Mouse (Mus musculus): ENCODE results near the gene Mrpl52. TPM values are rescaled to one million over a fixed set of nuclear protein-coding genes. Genes with fewer than 3 reads are reported as not detected.
A peak's percentile ranks its signal among the peaks of the same experiment; 100 is the strongest.

Mrpl52 gene
- 253 and 263 TPM in 2 replicates for polyA plus RNA-seq (2016; fragmentation: Nextera tagmentation; extraction: Ambion mirVana)

DNA sequence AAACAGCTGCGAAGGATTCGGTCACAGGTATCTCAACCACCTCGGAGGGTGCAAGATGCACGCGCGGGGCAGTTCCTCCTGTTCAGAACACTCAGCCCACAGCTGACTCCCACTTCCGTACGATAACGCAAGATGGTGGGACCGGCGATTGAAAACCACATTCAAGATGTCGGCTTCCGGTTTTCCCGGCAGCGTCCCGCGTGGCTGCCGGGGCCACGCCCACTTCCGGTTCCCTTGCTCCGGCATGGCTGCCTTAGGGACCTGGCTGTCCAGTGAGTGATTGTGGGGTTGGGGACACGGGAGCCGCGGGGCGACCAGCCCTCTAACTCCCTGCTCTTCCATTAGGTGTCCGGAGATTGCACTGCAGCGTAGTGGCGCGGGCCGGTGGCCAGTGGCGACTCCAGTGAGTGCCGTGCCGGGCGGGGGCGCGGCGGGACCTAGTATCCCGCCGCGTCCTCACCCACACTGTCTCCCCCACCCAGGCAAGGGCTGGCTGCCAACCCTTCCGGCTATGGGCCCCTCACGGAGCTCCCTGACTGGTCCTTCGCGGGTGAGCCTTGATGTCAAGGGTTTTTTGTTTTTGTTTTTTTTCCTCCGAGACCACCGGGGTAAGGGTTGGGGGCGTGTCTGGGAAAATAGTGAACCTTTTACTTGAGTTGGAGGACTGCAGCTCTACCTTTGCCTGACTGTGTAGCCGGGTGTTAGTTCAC lies at the start of gene Mrpl52:
TSS of gene Mrpl52 (plus strand) at position 221 of the 710 bp plus-strand sequence.
- peak within 1 kb of the TSS; percentile 90 for H3K27ac ChIP-seq
- peak; percentile 62 for ATAC-seq (ENCODE audit: insufficient number of reproducible peaks, insufficient read depth, low FRiP score, low TSS enrichment)
- H3K36me3 ChIP-seq, result peaks cover 9% of the 10 kb centered on the region; the same call in 1 of the 2 replicates
- under 1% methylated on average over 48 of the region's 48 CpGs for WGBS
- H3K4me3 ChIP-seq, result peak within 1 kb of the TSS; percentile 82
- H3K27me3 ChIP-seq, result no peaks in the 10 kb centered on the region
- peaks cover 24% of the 10 kb centered on the region for H3K4me1 ChIP-seq
- H3K9ac ChIP-seq, result peak within 1 kb of the TSS; percentile 83
- H3K4me2 ChIP-seq (replicated peaks), result peak within 1 kb of the TSS; percentile 63
- H3K9me3 ChIP-seq, result no peaks in the 10 kb centered on the region

DNA sequence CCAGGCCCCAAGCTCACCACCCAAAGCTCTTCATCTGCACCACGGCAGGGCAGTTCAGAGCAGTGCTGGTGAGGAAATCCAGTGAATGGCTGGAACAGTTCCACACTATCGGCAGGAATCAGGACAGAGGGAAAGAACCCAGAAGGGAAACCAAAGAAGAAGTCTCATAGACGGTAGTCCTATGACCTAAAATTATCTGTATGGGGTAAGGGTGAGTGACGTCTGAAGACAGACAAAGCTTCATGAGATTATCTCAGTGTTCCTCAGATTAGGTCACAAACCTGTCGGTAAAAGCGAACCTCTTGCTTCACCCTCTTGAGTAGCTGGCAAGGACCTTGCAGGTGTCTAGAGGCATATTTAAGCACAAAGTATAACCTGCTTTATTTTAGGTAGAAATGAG lies 49.5 kb upstream of the Mrpl52 start:
- no peak overlapping the region for H3K9ac ChIP-seq
- no peaks in the 10 kb centered on the region for H3K27me3 ChIP-seq
- H3K4me1 ChIP-seq, result no peaks in the 10 kb centered on the region
- H3K27ac ChIP-seq, result no peak overlapping the region
- 90% methylated on average over 6 of the region's 6 CpGs for WGBS
- no peaks in the 10 kb centered on the region for H3K36me3 ChIP-seq
- H3K9me3 ChIP-seq, result no peaks in the 10 kb centered on the region
- no peak overlapping the region for H3K4me2 ChIP-seq (replicated peaks)
- no peak overlapping the region for H3K4me3 ChIP-seq
- ATAC-seq (ENCODE audit: insufficient number of reproducible peaks, insufficient read depth, low FRiP score, low TSS enrichment), result no peak

DNA sequence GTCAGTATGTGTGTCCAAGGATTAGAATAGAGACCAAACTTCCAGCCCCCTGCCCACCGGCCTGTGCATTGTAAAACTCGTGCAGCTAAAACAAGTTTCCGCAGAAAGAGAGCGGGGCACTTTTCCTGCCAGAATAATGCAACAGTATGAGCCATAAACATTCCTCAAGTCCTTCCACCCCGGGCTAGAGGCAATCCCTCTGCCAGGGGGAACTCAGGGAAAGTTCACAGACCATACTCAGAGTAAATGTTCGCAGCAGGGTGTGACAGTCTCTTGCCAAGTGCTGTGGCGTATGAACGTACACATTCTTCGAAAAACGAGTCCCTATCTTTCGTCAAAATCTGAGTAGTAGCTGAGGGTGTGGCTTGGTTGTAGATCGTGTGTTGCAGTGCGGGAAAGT lies 47.1 kb upstream of the Mrpl52 start:
- Histone ChIP-seq H3K9me3 (no peaks in the 10 kb centered on the region), H3K27ac (no peak overlapping the region), H3K9ac (no peak overlapping the region), H3K4me2 (replicated peaks) (no peak overlapping the region), H3K27me3 (no peaks in the 10 kb centered on the region), H3K4me3 (no peak overlapping the region), H3K4me1 (0 out of 2 replicates have a peak, but pooled peaks cover 4% of the 10 kb centered on the region), H3K36me3 (no peaks in the 10 kb centered on the region)
- no peak for ATAC-seq (ENCODE audit: insufficient number of reproducible peaks, insufficient read depth, low FRiP score, low TSS enrichment)
- WGBS, result 81% methylated on average over 13 of the region's 13 CpGs

DNA sequence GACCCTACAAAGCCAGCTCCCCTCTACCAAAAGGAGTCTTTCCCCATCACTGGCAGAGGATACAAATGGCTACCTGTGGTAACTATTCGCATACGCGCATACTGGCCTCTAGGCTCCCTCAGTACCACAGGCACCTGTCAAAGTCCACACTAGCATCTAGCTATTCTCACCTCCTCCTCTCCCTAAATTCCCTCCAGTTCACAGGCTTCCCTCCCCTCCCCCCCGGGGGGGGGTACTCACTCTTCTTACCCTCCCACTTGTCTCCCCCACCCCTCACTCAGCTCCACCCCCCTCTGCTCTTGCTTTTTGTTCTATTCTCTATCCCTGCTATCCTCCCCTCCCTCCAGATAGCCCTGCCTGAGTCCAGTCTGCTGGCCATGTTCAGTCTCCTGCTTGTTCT lies 46.1 kb upstream of the Mrpl52 start:
- Histone ChIP-seq H3K36me3 (no peaks in the 10 kb centered on the region), H3K27me3 (no peaks in the 10 kb centered on the region), H3K9ac (no peak overlapping the region), H3K4me2 (replicated peaks) (no peak overlapping the region), H3K4me1 (0 out of 2 replicates have a peak, but pooled peaks cover 4% of the 10 kb centered on the region), H3K4me3 (no peak overlapping the region), H3K9me3 (no peaks in the 10 kb centered on the region), H3K27ac (no peak overlapping the region)
- ATAC-seq (ENCODE audit: insufficient number of reproducible peaks, insufficient read depth, low FRiP score, low TSS enrichment), result no peak
- WGBS, result 78% methylated on average over 4 of the region's 4 CpGs

DNA sequence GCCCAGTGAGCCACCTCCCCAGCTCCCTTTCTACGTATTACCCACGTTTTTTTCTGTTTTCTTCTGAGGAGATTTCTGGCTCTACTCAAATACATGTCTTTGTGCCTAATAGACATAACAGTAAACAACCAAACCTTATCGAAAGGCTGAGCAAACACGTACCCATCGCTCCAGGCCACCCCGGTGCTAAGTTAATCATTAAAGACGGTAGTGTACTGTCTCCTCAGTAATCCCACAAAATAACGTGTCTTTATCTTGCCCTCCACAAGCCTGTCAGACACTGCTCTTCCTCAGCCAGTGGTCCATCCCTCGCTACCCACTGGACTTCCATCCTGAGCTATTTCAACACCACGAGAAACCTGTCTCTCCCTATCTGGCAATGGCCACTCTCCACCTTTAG lies 44.9 kb upstream of the Mrpl52 start:
- no peaks in the 10 kb centered on the region for H3K9me3 ChIP-seq
- no peak overlapping the region for H3K4me2 ChIP-seq (replicated peaks)
- 84% methylated on average over 10 of the region's 10 CpGs for WGBS
- ATAC-seq (ENCODE audit: insufficient number of reproducible peaks, insufficient read depth, low FRiP score, low TSS enrichment), result no peak
- no peak overlapping the region for H3K4me3 ChIP-seq
- H3K27me3 ChIP-seq, result no peaks in the 10 kb centered on the region
- 0 out of 2 replicates have a peak, but pooled peaks cover 4% of the 10 kb centered on the region for H3K4me1 ChIP-seq
- no peaks in the 10 kb centered on the region for H3K36me3 ChIP-seq
- no peak overlapping the region for H3K9ac ChIP-seq
- H3K27ac ChIP-seq, result no peak overlapping the region

DNA sequence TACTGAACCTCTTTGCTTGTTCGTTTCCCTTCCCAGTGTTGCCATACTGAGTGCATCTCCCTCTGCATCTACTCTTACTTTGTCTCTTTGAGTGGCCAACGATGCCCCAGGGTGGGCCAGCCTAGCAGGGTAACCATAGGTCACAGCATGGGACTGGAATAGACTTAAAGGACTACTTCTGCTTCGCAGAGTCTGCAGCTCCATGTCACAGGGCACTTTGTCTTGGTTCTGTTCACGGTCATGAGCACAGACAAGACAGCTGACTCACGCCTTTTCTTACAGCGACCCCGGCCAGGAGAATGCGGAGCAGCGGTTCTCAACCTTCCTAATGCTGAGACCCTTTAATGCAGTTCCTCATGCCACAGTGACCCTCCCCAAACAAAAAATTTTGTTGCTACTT lies 44.1 kb upstream of the Mrpl52 start:
- Histone ChIP-seq H3K4me2 (replicated peaks) (no peak overlapping the region), H3K4me1 (0 out of 2 replicates have a peak, but pooled peaks cover 4% of the 10 kb centered on the region), H3K9ac (no peak overlapping the region), H3K9me3 (no peaks in the 10 kb centered on the region), H3K36me3 (no peaks in the 10 kb centered on the region), H3K27me3 (no peaks in the 10 kb centered on the region), H3K4me3 (no peak overlapping the region), H3K27ac (no peak overlapping the region)
- WGBS, result 81% methylated on average over 9 of the region's 9 CpGs
- no peak for ATAC-seq (ENCODE audit: insufficient number of reproducible peaks, insufficient read depth, low FRiP score, low TSS enrichment)

DNA sequence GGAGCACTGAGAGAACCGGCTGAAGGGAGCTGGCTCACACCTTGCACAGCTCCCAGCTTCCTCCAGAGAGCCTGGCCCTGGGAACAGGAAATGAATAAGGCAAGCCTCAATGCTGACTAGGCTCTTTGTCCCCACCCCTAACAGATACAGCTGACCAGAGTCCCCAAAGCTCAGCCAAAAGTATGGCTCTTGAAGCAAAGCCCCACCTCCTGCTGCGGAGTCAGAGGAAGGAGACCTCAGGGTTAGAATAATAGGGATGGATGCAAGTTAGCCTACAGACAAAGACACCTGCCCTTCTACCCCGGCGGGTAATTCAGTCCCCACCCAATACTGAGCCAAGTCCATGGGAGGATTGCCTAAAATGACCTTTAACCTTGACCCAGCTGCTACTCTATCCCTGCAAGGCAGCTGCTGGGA lies 43.3 kb upstream of the Mrpl52 start:
- ATAC-seq (ENCODE audit: insufficient number of reproducible peaks, insufficient read depth, low FRiP score, low TSS enrichment), result no peak
- Histone ChIP-seq H3K9ac (no peak overlapping the region), H3K9me3 (no peaks in the 10 kb centered on the region), H3K27me3 (no peaks in the 10 kb centered on the region), H3K27ac (no peak overlapping the region), H3K36me3 (no peaks in the 10 kb centered on the region), H3K4me1 (0 out of 2 replicates have a peak, but pooled peaks cover 4% of the 10 kb centered on the region), H3K4me3 (no peak overlapping the region), H3K4me2 (replicated peaks) (no peak overlapping the region)
- 40% methylated on average over 4 of the region's 4 CpGs for WGBS

DNA sequence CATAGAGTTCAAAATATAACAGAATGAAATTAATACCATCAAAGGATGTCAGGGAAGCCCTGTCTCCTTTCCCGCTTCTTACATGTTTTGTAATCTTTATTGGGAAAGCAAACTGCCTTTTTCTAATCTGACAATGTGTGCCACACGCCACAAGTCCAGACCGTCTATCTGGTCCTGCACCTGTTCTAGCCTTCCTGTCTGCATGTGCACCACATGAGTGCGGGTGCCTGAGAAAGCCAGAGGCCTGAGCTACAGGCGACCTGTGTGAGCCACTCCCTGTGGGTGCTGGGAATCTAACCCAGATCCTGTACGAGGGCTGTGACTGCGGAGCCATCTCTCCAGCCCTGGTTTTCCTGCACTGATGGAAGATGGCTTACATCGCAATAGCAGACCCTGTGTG lies 42.3 kb upstream of the Mrpl52 start:
- 88% methylated on average over 8 of the region's 8 CpGs for WGBS

DNA sequence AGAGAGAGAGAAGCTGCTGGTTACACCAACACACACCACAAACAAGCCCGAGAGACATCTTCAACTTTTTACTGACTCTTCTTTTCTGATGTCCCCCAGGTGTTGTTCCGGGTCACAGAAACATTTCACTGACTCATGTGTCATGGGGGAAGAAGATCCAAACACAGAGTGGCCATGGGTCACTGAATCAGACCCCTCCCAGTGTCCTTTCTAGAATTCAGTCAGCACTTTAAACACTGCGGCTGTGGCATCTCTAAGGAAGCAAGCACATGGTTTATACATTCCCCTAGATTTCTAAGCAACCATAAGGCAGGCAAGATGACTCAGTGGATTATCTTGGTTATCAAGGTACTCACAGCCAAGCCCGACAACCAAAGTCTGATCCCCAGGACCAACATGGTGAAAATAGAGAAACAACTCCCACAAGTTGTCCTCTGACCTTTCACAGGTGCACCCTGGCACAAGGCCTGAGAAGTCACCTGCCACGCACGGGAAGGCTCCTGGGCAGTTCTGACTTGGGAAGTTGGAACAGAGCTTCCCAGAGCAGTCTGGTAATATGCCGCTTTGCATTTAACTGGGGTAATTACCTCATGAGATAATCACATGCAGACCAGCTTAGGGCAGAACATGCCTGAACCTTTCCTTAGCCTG lies 40.6 kb upstream of the Mrpl52 start:
- Histone ChIP-seq H3K4me1 (0 out of 2 replicates have a peak, but pooled peaks cover 4% of the 10 kb centered on the region), H3K9ac (no peak overlapping the region), H3K4me2 (replicated peaks) (no peak overlapping the region), H3K27ac (no peak overlapping the region), H3K27me3 (no peaks in the 10 kb centered on the region), H3K4me3 (no peak overlapping the region), H3K9me3 (no peaks in the 10 kb centered on the region), H3K36me3 (no peaks in the 10 kb centered on the region)
- no peak for ATAC-seq (ENCODE audit: insufficient number of reproducible peaks, insufficient read depth, low FRiP score, low TSS enrichment)
- 71% methylated on average over 7 of the region's 7 CpGs for WGBS

More for the DNA sequence above, 42.3 kb upstream of the Mrpl52 start:
- H3K4me2 ChIP-seq (replicated peaks), result no peak overlapping the region
- 0 out of 2 replicates have a peak, but pooled peaks cover 4% of the 10 kb centered on the region for H3K4me1 ChIP-seq
- no peaks in the 10 kb centered on the region for H3K9me3 ChIP-seq
- no peaks in the 10 kb centered on the region for H3K36me3 ChIP-seq
- no peak overlapping the region for H3K9ac ChIP-seq
- H3K4me3 ChIP-seq, result no peak overlapping the region
- no peaks in the 10 kb centered on the region for H3K27me3 ChIP-seq
- no peak for ATAC-seq (ENCODE audit: insufficient number of reproducible peaks, insufficient read depth, low FRiP score, low TSS enrichment)
- no peak overlapping the region for H3K27ac ChIP-seq

DNA sequence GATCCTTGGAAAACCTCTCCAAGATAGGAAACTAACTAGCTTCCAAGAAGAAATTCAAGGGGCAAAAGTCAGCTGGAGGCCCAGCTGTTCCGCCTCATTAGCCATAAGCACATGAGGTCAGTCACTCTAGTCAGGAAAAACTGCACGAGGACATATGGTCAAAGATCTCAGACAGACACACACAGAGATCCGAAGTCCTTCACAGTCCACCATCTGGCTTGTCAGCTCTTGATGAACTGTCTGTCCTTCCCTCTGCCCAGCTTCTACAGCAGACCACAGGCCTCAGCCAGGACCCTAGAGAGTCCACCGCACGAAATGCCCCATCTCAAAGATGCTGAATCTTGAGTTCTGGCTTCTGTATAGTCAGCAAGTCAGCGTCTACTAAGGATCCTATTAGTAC lies 39.2 kb upstream of the Mrpl52 start:
- Histone ChIP-seq H3K4me2 (replicated peaks) (no peak overlapping the region), H3K9me3 (no peaks in the 10 kb centered on the region), H3K4me1 (0 out of 2 replicates have a peak, but pooled peaks cover 2% of the 10 kb centered on the region), H3K27ac (no peak overlapping the region), H3K4me3 (no peak overlapping the region), H3K36me3 (no peaks in the 10 kb centered on the region), H3K9ac (no peak overlapping the region), H3K27me3 (no peaks in the 10 kb centered on the region)
- WGBS, result 77% methylated on average over 6 of the region's 6 CpGs
- ATAC-seq (ENCODE audit: insufficient number of reproducible peaks, insufficient read depth, low FRiP score, low TSS enrichment), result no peak

DNA sequence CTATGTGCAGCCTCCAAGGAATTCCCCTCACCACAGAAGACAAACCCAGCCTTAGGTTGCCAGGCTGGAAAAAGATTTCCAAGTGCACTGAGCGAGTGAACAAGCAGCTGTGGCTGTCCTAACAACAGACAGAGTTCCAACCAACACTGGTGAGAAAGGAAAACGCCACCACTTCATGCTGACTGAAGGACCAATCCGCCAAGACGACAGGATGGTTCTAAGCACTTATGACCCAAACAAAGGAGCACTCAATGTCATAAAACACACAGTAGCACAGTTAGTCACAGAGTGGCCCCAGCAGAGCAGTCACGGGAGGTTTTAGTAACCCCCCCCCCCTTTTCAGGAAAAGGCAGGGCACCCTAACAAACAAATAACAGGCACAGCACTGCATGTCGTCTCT lies 35.9 kb upstream of the Mrpl52 start:
- Histone ChIP-seq H3K27ac (no peak overlapping the region), H3K27me3 (no peaks in the 10 kb centered on the region), H3K36me3 (no peaks in the 10 kb centered on the region), H3K9ac (no peak overlapping the region), H3K4me1 (no peaks in the 10 kb centered on the region), H3K4me2 (replicated peaks) (no peak overlapping the region), H3K4me3 (no peak overlapping the region), H3K9me3 (no peaks in the 10 kb centered on the region)
- WGBS, result 69% methylated on average over 6 of the region's 6 CpGs
- ATAC-seq (ENCODE audit: insufficient number of reproducible peaks, insufficient read depth, low FRiP score, low TSS enrichment), result no peak

DNA sequence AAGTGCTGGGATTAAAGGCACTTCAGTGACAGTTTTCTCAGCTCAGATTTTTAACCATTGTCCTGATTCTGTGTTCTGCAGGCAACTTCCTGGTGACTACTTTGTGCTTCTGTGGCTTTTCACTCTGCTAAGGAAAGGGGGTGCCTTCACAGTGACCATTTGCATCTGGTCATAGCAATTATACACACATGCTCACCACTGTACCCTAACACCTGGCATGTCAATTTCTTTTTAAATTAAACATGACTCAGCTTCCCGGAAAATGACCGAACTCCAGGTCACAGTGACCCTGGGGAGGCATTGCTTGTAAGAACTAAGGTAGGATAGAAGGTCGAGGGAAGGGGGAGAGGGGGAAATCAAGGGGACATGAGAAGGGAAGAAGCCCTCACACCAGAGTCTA lies 32.9 kb upstream of the Mrpl52 start:
- Histone ChIP-seq H3K4me2 (replicated peaks) (no peak overlapping the region), H3K27ac (no peak overlapping the region), H3K4me1 (no peaks in the 10 kb centered on the region), H3K27me3 (no peaks in the 10 kb centered on the region), H3K9ac (no peak overlapping the region), H3K36me3 (no peaks in the 10 kb centered on the region), H3K4me3 (no peak overlapping the region), H3K9me3 (no peaks in the 10 kb centered on the region)
- no peak for ATAC-seq (ENCODE audit: insufficient number of reproducible peaks, insufficient read depth, low FRiP score, low TSS enrichment)
- WGBS, result 57% methylated on average over 3 of the region's 3 CpGs
